Mouse (Mus musculus) lung, embryonic 16.5 days (tissue): Measurements from ENCODE around the gene Cbr3. TPM values are rescaled to one million over a fixed set of nuclear protein-coding genes. Genes with fewer than 3 reads are reported as not detected.
A peak's percentile ranks its signal among the peaks of the same experiment; 100 is the strongest.
"Not testable (repeated sequence)": the region's sequence is repeated elsewhere in the genome, so short reads cannot be mapped to it uniquely, and the experiment has no call there.

Experiments
- ATAC-seq: fragments of 200-750 bp; cut with Nextera tagmentation; 2 replicates; pipeline ENCODE4 v1.8.0; 2017; ENCODE audit warnings: low read depth, mild to moderate bottlenecking, moderate library complexity
- H3K27ac ChIP-seq: fragments of 300-500 bp; sonication (generic); 2 replicates; pipeline ENCODE4 v1.5.1; 2014; ENCODE audit warnings: mild to moderate bottlenecking, control low read depth, low read length
- H3K27me3 ChIP-seq: fragments of 300-500 bp; sonication (generic); 2 replicates; pipeline ENCODE4 v1.6.1; 2014; ENCODE audit warnings: low read depth, low read length, mixed read lengths; ENCODE audit not compliant: control insufficient read depth, insufficient read depth
- H3K36me3 ChIP-seq: fragments of 300-500 bp; sonication (generic); 2 replicates; pipeline ENCODE4 v1.6.1; 2014; ENCODE audit warnings: low read length; ENCODE audit not compliant: control insufficient read depth, insufficient read depth
- H3K4me1 ChIP-seq: fragments of 300-500 bp; sonication (generic); replicated peaks from 2 replicates; pipeline ENCODE4 v1.6.1; 2014; ENCODE audit warnings: low read length, mixed read lengths; ENCODE audit not compliant: control insufficient read depth, insufficient read depth
- H3K4me2 ChIP-seq: fragments of 300-500 bp; sonication (generic); 2 replicates; pipeline ENCODE4 v1.6.1; 2014; ENCODE audit warnings: low read depth, low read length, control low read depth
- H3K4me3 ChIP-seq: fragments of 300-500 bp; sonication (generic); 2 replicates; pipeline ENCODE4 v1.5.1; 2014; ENCODE audit warnings: mild to moderate bottlenecking, low read length, control low read depth
- H3K9ac ChIP-seq: fragments of 300-500 bp; sonication (generic); 2 replicates; pipeline ENCODE4 v1.6.1; 2014; ENCODE audit warnings: low read length, control low read depth
- H3K9me3 ChIP-seq: fragments of 300-500 bp; sonication (generic); 2 replicates; pipeline ENCODE4 v1.6.1; 2016; ENCODE audit warnings: low read length; ENCODE audit not compliant: control insufficient read depth
- WGBS: fragments of 180-500 bp; shearing (Covaris S2); extraction: QIAGEN DNeasy Blood & Tissue Kit; methylation state at CpG from one replicate; pipeline ENCODE4 v1.1.7; 2014; 5-methylcytosine and 5-hydroxymethylcytosine counted together
- polyA plus RNA-seq: library from polyadenylated mRNA; unstranded; fragments of >200 nt; fragmentation: Nextera tagmentation; extraction: Ambion mirVana; gene quantifications from 2 replicates; pipeline ENCODE4 v1.2.1, GENCODE M21; 2015

Cbr3 gene
- 9.0 and 9.9 TPM in 2 replicates for polyA plus RNA-seq

GRCm38 (mm10) chr16:93682689-93683507, at the start of gene Cbr3:
TSS of gene Cbr3 (plus strand) at chr16:93683215.
- Histone ChIP-seq H3K27me3 (peaks cover 24% of the 10 kb centered on the region), H3K36me3 (no peaks in the 10 kb centered on the region), H3K4me1 (peaks cover 17% of the 10 kb centered on the region), H3K9ac (peak within 1 kb of the TSS; percentile 68), H3K4me2 (peak within 1 kb of the TSS; percentile 99), H3K27ac (no peak within 1 kb of the TSS), H3K9me3 (no peaks in the 10 kb centered on the region), H3K4me3 (peak within 1 kb of the TSS; percentile 64)
- ATAC-seq = peak; percentile 94
- WGBS = under 1% methylated on average over 63 of the region's 63 CpGs

- Histone ChIP-seq H3K9ac (no peak overlapping the region), H3K4me1 (no peaks in the 10 kb centered on the region), H3K9me3 (no peaks in the 10 kb centered on the region), H3K36me3 (no peaks in the 10 kb centered on the region), H3K4me2 (no peak overlapping the region), H3K27me3 (no peaks in the 10 kb centered on the region), H3K4me3 (no peak overlapping the region), H3K27ac (no peak overlapping the region)
- no peak for ATAC-seq
- 33% methylated on average over 4 of the region's 4 CpGs for WGBS
These were observed 39.0 kb upstream of the Cbr3 start for GRCm38 (mm10) chr16:93644006-93644405.

GRCm38 (mm10) chr16:93648441-93649183, 34.4 kb upstream of the Cbr3 start:
- ATAC-seq = no peak
- no peak overlapping the region for H3K27ac ChIP-seq
- no peak overlapping the region for H3K4me2 ChIP-seq
- H3K9me3 ChIP-seq = no peaks in the 10 kb centered on the region
- no peaks in the 10 kb centered on the region for H3K36me3 ChIP-seq
- H3K9ac ChIP-seq = no peak overlapping the region
- H3K4me1 ChIP-seq = no peaks in the 10 kb centered on the region
- WGBS = 70% methylated on average over 5 of the region's 5 CpGs
- H3K4me3 ChIP-seq = no peak overlapping the region
- H3K27me3 ChIP-seq = no peaks in the 10 kb centered on the region

- ATAC-seq = no peak
- H3K4me1 ChIP-seq = no peaks in the 10 kb centered on the region
- peaks cover 6% of the 10 kb centered on the region for H3K9me3 ChIP-seq
- no peak overlapping the region for H3K27ac ChIP-seq
- no peaks in the 10 kb centered on the region for H3K27me3 ChIP-seq
- H3K4me2 ChIP-seq = no peak overlapping the region
- H3K4me3 ChIP-seq = no peak overlapping the region
- no peaks in the 10 kb centered on the region for H3K36me3 ChIP-seq
- no peak overlapping the region for H3K9ac ChIP-seq
These were observed 15.0 kb upstream of the Cbr3 start for GRCm38 (mm10) chr16:93667976-93668375.

GRCm38 (mm10) chr16:93669521-93669920, 13.5 kb upstream of the Cbr3 start:
- H3K27ac ChIP-seq = no peak overlapping the region
- no peaks in the 10 kb centered on the region for H3K36me3 ChIP-seq
- H3K4me1 ChIP-seq = no peaks in the 10 kb centered on the region
- peaks cover 6% of the 10 kb centered on the region for H3K9me3 ChIP-seq
- H3K27me3 ChIP-seq = no peaks in the 10 kb centered on the region
- no peak for ATAC-seq
- no peak overlapping the region for H3K4me3 ChIP-seq
- H3K9ac ChIP-seq = no peak overlapping the region
- no peak overlapping the region for H3K4me2 ChIP-seq

GRCm38 (mm10) chr16:93670466-93670865, 12.5 kb upstream of the Cbr3 start:
- not testable (repeated sequence) for H3K36me3 ChIP-seq, H3K4me1 ChIP-seq, H3K4me3 ChIP-seq, H3K9ac ChIP-seq, H3K4me2 ChIP-seq, H3K27me3 ChIP-seq, ATAC-seq, H3K27ac ChIP-seq, H3K9me3 ChIP-seq
- WGBS = 32% methylated on average over 4 of the region's 4 CpGs

GRCm38 (mm10) chr16:93671064-93671463, 12.0 kb upstream of the Cbr3 start:
- Histone ChIP-seq H3K4me3 (no peak overlapping the region), H3K4me1 (no peaks in the 10 kb centered on the region), H3K9me3 (peaks cover 6% of the 10 kb centered on the region), H3K9ac (no peak overlapping the region), H3K27me3 (no peaks in the 10 kb centered on the region), H3K36me3 (no peaks in the 10 kb centered on the region), H3K27ac (no peak overlapping the region), H3K4me2 (no peak overlapping the region)
- WGBS = 92% methylated on average over 5 of the region's 5 CpGs
- no peak for ATAC-seq

- no peak overlapping the region for H3K9ac ChIP-seq
- no peak overlapping the region for H3K4me3 ChIP-seq
- no peak overlapping the region for H3K4me2 ChIP-seq
- H3K4me1 ChIP-seq = no peaks in the 10 kb centered on the region
- ATAC-seq = no peak
- H3K9me3 ChIP-seq = no peaks in the 10 kb centered on the region
- no peak overlapping the region for H3K27ac ChIP-seq
- H3K27me3 ChIP-seq = peaks cover 4% of the 10 kb centered on the region
- H3K36me3 ChIP-seq = no peaks in the 10 kb centered on the region
- 80% methylated on average over 5 of the region's 5 CpGs for WGBS
These were observed 6.6 kb upstream of the Cbr3 start for GRCm38 (mm10) chr16:93676376-93676775.

- 73% methylated on average over 4 of the region's 4 CpGs for WGBS
- ATAC-seq = no peak
- Histone ChIP-seq H3K27ac (no peak overlapping the region), H3K9me3 (no peaks in the 10 kb centered on the region), H3K4me1 (peaks cover 6% of the 10 kb centered on the region; the same call in 1 of the 2 replicates), H3K9ac (no peak overlapping the region), H3K36me3 (no peaks in the 10 kb centered on the region), H3K27me3 (peaks cover 12% of the 10 kb centered on the region), H3K4me3 (no peak overlapping the region), H3K4me2 (no peak overlapping the region)
These were observed 4.8 kb upstream of the Cbr3 start for GRCm38 (mm10) chr16:93678206-93678605.
